Mouse (Mus musculus) intestine, embryonic 16.5 days (tissue): ENCODE measurements at regions not wholly inside any gene's neighbourhood (a gene's known extent, or its start where the extent isn't known, plus 50 kb on each side); places are given as distances from the start of the nearest gene placed in this dataset.

Experiments used
- ATAC-seq: fragments of 200-750 bp; cut with Nextera tagmentation; 2 replicates; pipeline ENCODE4 v1.8.0; 2017; ENCODE audit warnings: moderate TSS enrichment, moderate library complexity
- H3K27ac ChIP-seq: fragments of 300-500 bp; sonication (generic); 2 replicates; pipeline ENCODE4 v1.5.1; 2014; ENCODE audit warnings: mild to moderate bottlenecking, low read length
- H3K27me3 ChIP-seq: fragments of 300-500 bp; sonication (generic); replicated peaks from 2 replicates; pipeline ENCODE4 v1.6.1; 2014; ENCODE audit warnings: low read length, control low read depth, mixed read lengths; ENCODE audit not compliant: control insufficient read depth, insufficient read depth
- H3K36me3 ChIP-seq: fragments of 300-500 bp; sonication (generic); 2 replicates; pipeline ENCODE4 v1.6.1; 2014; ENCODE audit warnings: low read length, control low read depth; ENCODE audit not compliant: control insufficient read depth, insufficient read depth
- H3K4me1 ChIP-seq: fragments of 300-500 bp; sonication (generic); 2 replicates; pipeline ENCODE4 v1.6.1; 2014; ENCODE audit warnings: low read length, control low read depth, mixed read lengths; ENCODE audit not compliant: control insufficient read depth, insufficient read depth
- H3K4me2 ChIP-seq: fragments of 300-500 bp; sonication (generic); 2 replicates; pipeline ENCODE4 v1.6.1; 2014; ENCODE audit warnings: low read depth, low read length, control low read depth
- H3K4me3 ChIP-seq: fragments of 300-500 bp; sonication (generic); 2 replicates; pipeline ENCODE4 v1.5.1; 2014; ENCODE audit warnings: mild to moderate bottlenecking, low read length
- H3K9ac ChIP-seq: fragments of 300-500 bp; sonication (generic); 2 replicates; pipeline ENCODE4 v1.6.1; 2014; ENCODE audit warnings: low read depth, low read length
- H3K9me3 ChIP-seq: fragments of 300-500 bp; sonication (generic); 2 replicates; pipeline ENCODE4 v1.6.1; 2016; ENCODE audit warnings: low read length, control low read depth; ENCODE audit not compliant: control insufficient read depth
- WGBS: fragments of 180-500 bp; shearing (Covaris S2); extraction: QIAGEN DNeasy Blood & Tissue Kit; methylation state at CpG from one replicate; pipeline ENCODE4 v1.1.7; 2014; 5-methylcytosine and 5-hydroxymethylcytosine counted together

- no peaks in the 10 kb centered on the region for H3K36me3 ChIP-seq
- H3K9ac ChIP-seq = no peak overlapping the region
- ATAC-seq = no peak
- 75% methylated on average over 8 of the region's 8 CpGs for WGBS
- H3K27ac ChIP-seq = no peak overlapping the region
- no peak overlapping the region for H3K4me3 ChIP-seq
- 0 out of 2 replicates have a peak, but pooled peaks cover 3% of the 10 kb centered on the region for H3K4me1 ChIP-seq
- no peaks in the 10 kb centered on the region for H3K27me3 ChIP-seq
- H3K9me3 ChIP-seq = no peaks in the 10 kb centered on the region
- H3K4me2 ChIP-seq = no peak overlapping the region
These were observed 84.8 kb upstream of the Spred1 start for GRCm38 (mm10) chr2:117036197-117036872.

- H3K4me1 ChIP-seq = 0 out of 2 replicates have a peak, but pooled peaks cover 3% of the 10 kb centered on the region
- no peaks in the 10 kb centered on the region for H3K9me3 ChIP-seq
- no peak overlapping the region for H3K4me3 ChIP-seq
- H3K4me2 ChIP-seq = no peak overlapping the region
- H3K36me3 ChIP-seq = no peaks in the 10 kb centered on the region
- no peak overlapping the region for H3K9ac ChIP-seq
- ATAC-seq = no peak
- H3K27me3 ChIP-seq = no peaks in the 10 kb centered on the region
- WGBS = 43% methylated on average over 3 of the region's 3 CpGs
- H3K27ac ChIP-seq = no peak overlapping the region
These were observed 81.0 kb upstream of the Spred1 start for GRCm38 (mm10) chr2:117040211-117040610.

- Histone ChIP-seq H3K4me2 (no peak overlapping the region), H3K27ac (no peak overlapping the region), H3K27me3 (no peaks in the 10 kb centered on the region), H3K4me1 (0 out of 2 replicates have a peak, but pooled peaks cover 3% of the 10 kb centered on the region), H3K9ac (no peak overlapping the region), H3K36me3 (no peaks in the 10 kb centered on the region), H3K9me3 (no peaks in the 10 kb centered on the region), H3K4me3 (no peak overlapping the region)
- WGBS = 54% methylated on average over 7 of the region's 7 CpGs
- no peak for ATAC-seq
These were observed 77.3 kb upstream of the Spred1 start for GRCm38 (mm10) chr2:117043831-117044230.

GRCm38 (mm10) chr2:117048290-117048730 lies 72.9 kb upstream of the Spred1 start:
- Histone ChIP-seq H3K9me3 (no peaks in the 10 kb centered on the region), H3K27ac (no peak overlapping the region), H3K36me3 (no peaks in the 10 kb centered on the region), H3K27me3 (no peaks in the 10 kb centered on the region), H3K4me2 (no peak overlapping the region), H3K4me1 (no peaks in the 10 kb centered on the region), H3K9ac (no peak overlapping the region), H3K4me3 (no peak overlapping the region)
- WGBS = 65% methylated on average over 5 of the region's 5 CpGs
- no peak for ATAC-seq

- H3K4me1 ChIP-seq = no peaks in the 10 kb centered on the region
- no peak overlapping the region for H3K27ac ChIP-seq
- WGBS = 77% methylated on average over 2 of the region's 2 CpGs
- no peaks in the 10 kb centered on the region for H3K27me3 ChIP-seq
- no peaks in the 10 kb centered on the region for H3K36me3 ChIP-seq
- H3K4me3 ChIP-seq = no peak overlapping the region
- no peak for ATAC-seq
- H3K9me3 ChIP-seq = no peaks in the 10 kb centered on the region
- no peak overlapping the region for H3K4me2 ChIP-seq
- no peak overlapping the region for H3K9ac ChIP-seq
These were observed 71.1 kb upstream of the Spred1 start for GRCm38 (mm10) chr2:117050061-117050460.

GRCm38 (mm10) chr2:117064126-117064525 lies 57.0 kb upstream of the Spred1 start:
- no peak for ATAC-seq
- H3K36me3 ChIP-seq = no peaks in the 10 kb centered on the region
- H3K27me3 ChIP-seq = no peaks in the 10 kb centered on the region
- H3K4me3 ChIP-seq = no peak overlapping the region
- 72% methylated on average over 2 of the region's 2 CpGs for WGBS
- H3K4me2 ChIP-seq = no peak overlapping the region
- H3K4me1 ChIP-seq = no peaks in the 10 kb centered on the region
- H3K9ac ChIP-seq = no peak overlapping the region
- H3K27ac ChIP-seq = no peak overlapping the region
- no peaks in the 10 kb centered on the region for H3K9me3 ChIP-seq

- Histone ChIP-seq H3K9ac (no peak overlapping the region), H3K4me1 (no peaks in the 10 kb centered on the region), H3K27me3 (no peaks in the 10 kb centered on the region), H3K4me3 (no peak overlapping the region), H3K27ac (no peak overlapping the region), H3K4me2 (no peak overlapping the region), H3K9me3 (no peaks in the 10 kb centered on the region), H3K36me3 (no peaks in the 10 kb centered on the region)
- WGBS = 62% methylated on average over 6 of the region's 6 CpGs
- ATAC-seq = no peak
These were observed 50.8 kb upstream of the Spred1 start for GRCm38 (mm10) chr2:117070348-117070747.

GRCm38 (mm10) chr2:117071098-117071497 lies 50.1 kb upstream of the Spred1 start:
- Histone ChIP-seq H3K4me3 (no peak overlapping the region), H3K4me1 (no peaks in the 10 kb centered on the region), H3K4me2 (no peak overlapping the region), H3K36me3 (no peaks in the 10 kb centered on the region), H3K9me3 (no peaks in the 10 kb centered on the region), H3K27ac (no peak overlapping the region), H3K9ac (no peak overlapping the region), H3K27me3 (no peaks in the 10 kb centered on the region)
- no peak for ATAC-seq
